Mouse (Mus musculus): ENCODE measurements around the gene Cmss1. TPM values are rescaled to one million over a fixed set of nuclear protein-coding genes. Genes with fewer than 3 reads are reported as not detected.

The Cmss1 gene
- 10 to 100 TPM; 12.2 to 20.2 TPM for total RNA-seq (2023)

DNA sequence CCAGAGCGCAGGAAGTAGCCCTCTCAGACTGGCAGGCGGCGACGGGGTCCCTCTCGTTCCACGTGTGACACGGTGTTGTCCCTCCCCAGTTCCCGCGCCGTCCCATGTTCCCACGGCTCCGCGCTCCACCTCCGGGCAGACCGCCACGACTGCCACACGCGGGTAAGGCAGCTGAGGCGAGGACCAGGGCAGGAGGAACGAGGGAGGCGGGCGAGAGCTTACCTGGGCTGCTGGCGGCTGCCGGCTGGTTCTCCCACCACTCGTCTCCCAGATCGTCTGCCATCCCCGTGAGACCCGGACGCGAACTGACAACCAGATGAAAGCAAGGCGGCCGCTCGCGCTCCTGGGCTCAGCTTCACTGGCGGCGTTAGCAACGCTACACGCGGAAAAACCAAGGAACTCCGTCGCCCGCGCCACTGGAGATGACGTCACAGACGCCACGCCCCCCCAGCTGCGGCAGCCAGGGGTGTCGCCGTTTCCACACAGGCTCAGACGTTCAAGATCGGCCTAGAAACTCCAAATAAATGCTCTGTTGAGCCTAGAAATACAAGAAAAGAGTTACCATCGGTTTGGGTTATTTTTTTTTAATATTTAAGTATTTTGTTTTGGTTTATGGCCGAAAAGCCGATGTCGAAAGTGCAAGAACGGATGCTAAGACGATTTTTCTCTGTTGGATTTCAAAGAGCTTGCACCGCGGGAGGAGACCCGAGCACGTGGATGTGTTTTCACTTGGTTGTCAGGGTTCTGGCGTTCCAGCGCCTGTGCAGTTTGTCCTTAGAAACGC, at the start of gene Cmss1:
Gene Cmss1, minus strand, starts transcription at position 421 of the 784 bp plus-strand sequence.

DNA sequence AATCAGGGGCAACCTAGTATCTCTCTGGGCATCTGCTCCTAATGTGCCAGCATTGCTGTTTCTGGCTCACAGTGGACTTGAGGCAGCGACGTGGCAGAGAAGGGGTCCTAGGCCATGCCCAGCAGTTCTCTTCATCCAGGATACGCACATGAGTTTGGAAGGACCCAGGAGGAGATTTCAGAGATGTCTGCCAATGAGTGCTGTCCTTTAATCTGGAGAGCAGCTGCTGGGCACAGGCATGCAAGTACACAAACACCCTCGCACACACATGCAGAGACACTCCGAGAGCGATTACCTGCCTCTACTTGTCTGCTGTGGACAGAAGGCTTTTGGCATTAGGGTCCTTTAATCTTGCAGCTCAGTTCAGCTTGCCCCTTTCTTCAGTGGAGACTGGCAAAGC, 253.9 kb downstream of the Cmss1 start, which contains the start of gene Filip1l:
Gene Filip1l, plus strand, starts transcription at position 343 of the 400 bp plus-strand sequence.

DNA sequence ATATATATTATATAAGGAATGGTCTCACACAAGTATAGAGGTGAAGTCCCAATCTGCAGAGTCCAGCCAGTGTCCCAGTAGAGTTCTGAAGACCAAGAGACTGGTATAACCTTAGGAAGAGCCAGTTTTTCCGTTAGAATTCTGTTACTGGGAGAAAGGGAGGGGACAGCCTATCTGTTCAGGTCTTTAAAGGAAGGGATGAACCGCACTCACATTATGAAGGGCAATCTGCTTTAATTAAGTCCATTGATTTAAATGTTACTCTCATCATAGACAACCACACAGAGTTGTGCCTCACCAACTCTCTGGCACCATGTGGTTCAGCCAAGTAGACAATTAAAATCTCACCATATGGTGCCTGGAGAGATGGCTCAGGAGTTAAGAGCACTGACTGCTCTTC, 313.9 kb downstream of the Cmss1 start, which contains the start of gene Tmem30c:
Gene Tmem30c, minus strand, starts transcription at position 101 of the 400 bp plus-strand sequence.

Other genes starting within 250 kb of the Cmss1 start
- gene Col8a1, start 147.9 kb upstream of the Cmss1 start, total RNA-seq (2023) = not detected

Data from T-cell, adult 66 days (primary cell).